Mouse (Mus musculus): ENCODE measurements around the gene Doc2a.
A peak's percentile ranks its signal among the peaks of the same experiment; 100 is the strongest.
"Not testable (repeated sequence)": the region's sequence is repeated elsewhere in the genome, so short reads cannot be mapped to it uniquely, and the experiment has no call there.

Gene Doc2a

DNA sequence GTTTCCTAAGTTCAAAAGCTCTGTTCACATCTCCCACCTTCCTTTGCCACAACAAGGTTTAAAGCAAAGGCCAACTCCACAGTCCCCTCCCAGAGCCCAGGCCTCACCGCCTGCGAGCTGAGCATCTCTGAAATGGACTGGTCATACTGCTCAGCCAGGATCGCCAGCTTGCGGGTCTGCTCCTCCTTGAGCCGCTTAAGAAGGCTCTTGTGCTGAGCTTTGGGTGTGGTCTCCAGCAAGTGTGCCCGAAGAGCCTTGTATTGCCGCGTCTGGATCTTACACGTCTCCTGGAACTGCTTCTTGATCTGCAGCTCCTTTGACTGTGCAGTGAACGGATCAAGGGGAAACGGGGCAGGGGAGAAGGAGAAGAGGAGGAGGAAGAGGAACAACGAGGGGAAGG, 20.8 kb downstream of the Doc2a start:
- DNase-seq (ENCODE audit: low read depth, low spot score) = no peak

DNA sequence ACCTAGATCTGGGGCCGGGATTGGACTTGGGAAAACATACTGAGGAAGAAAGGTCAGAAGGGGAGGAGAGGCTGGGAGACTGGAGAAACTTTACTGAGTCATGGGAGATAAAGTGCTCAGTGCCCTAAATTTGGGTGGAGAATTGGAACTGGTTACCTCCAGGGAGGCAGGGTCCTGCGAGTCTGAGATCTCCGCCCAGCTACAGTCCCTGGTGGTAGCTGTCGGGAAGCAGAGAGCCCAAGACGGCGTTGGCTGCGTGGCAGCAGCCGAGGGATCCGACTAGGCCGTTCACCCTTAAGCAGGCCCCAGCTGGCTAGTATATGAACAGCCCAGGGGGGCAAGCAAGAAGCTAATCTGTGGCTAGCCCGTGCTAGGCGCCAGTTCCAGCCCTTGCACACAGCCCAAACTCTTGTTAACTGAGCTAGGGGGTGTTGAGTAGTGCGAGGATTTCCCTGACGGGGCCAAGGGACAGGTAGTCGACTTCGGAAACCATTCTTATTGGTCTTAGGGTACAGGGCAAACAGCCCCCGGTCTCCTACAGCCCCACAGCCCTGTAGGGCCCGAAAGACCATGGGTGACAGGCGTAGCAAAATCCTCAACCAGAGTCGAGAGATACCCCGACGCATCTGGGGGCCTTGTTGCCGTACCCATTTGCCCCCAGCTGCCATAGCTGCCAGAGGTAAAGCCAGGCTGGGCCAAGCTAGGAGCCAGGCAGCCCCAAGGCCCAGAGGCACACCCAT, 22.7 kb downstream of the Doc2a start:
- no peak for DNase-seq (ENCODE audit: low read depth, low spot score)

DNA sequence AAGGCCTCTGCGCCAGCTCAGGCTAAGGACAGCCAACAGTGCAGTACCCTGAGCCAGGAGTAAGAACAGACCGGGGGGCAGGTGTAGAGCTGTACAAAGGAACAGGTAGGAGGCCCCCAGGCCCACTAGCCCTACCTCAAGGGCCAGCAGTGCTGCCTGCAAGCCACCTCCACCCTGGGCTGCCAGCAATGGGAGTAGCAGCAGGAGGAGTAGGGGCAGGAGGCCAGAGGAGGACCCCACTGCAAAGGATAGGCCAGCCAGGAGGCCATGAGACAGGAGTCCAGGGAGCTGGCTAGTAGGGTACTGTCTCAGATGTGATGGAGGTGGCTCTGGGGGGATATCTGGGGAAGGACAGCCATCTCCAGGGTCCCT, 23.3 kb downstream of the Doc2a start:
- no peak for DNase-seq (ENCODE audit: low read depth, low spot score)

DNA sequence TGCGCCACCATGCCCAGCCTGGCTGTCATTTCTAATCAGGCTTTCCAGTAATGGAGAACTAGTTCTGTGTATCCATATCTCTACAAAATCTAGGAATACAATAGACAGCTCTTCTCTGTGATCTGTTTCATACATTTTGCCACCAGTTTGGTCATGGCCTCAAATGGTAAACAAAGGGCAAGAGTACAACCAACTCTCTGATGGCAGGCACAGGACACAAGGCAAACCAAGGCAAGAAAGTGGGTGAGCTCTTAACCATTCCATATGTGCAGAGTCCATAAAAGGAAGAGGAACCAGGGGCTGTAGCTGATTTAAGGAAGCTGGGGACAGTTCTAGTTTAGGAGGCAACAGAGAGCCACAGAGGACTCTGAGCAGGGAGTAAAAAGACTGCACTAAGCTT, 30.0 kb downstream of the Doc2a start:
- no peak for DNase-seq (ENCODE audit: low read depth, low spot score)

DNA sequence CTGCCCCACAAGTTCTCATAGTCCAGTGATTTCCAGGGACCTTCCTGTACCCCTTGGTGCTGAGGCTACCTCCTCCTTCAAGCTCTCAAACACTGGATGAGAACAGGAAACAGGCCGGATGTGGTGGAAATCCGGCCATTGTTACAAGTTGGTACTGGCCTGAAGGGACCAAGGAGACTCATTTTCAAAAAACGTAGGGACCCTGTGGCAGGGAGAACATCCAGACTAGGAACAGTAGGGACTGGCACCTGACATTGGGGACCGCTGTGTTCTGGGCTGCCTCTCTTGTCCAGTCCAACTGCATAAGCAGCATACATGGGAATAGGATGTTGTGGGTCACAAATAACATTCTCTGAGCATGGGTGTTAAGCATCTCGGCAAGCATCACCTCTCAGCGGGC, 33.8 kb downstream of the Doc2a start:
- DNase-seq (ENCODE audit: low read depth, low spot score) = no peak

DNA sequence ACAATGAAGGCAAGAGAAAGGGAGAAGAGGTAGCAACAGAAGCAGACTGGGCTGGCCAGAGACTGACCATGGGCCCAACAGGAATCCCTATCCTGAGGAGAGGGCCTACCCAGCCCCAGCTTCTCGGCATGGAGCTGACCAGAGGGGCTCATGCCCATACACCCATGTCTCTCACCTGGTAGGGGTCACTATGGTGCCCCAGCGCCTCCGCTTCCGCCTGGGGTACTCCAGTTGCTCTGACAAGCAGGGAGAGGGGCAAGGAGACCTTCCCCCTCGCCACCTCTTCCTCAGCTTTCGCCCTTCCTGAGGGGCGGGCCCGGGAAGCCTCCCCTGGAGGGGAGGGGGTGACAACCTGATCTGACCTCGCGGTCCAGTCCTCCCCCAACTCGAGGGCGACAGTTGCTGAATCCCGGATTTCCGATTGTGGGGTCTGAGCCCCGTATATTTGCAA, 36.5 kb downstream of the Doc2a start:
- DNase-seq (ENCODE audit: low read depth, low spot score) = no peak

DNA sequence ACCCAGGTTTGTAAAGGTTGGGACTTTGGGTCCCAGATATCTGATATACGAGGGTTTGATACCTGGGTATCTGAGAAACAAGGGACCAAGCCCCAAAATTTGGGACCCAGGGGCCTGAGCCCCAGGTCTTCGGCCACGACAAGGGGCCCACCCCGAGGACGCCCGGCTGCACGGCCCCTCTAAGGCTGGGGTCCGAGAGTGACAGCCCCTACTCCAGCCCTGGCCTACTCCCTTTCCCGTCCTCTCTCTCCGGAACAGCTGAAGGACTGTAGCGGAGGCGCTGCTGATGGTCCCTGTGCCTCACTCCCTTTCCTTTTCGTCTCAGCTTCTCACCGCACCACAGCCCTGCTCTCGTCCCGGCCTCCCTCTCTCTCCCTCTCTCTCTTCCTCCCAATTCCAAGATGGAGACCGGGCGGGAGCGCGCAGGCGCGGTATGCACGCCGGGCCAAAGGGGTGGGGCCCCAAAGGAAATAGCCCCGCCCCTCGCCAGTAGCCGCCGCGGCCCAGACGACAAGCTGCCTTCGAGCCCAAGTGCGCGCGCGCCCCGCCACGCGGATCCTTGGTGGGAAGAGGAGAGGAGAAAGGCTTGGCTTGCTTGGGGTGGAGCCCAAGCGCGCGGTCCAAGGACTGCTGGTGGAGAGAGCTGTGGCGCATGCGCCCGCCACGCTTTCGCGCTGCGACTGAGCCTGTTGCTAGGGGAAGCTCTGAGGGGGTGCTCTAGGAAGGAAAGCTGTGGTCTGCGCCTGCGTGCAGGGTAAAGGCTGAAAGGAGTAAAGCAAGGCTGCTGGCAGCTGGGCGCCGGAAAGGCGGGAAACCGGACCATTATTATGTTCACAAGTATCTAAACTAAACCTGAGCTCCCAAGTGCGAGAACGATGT, 37.3 kb downstream of the Doc2a start, which contains the start of gene Taok2:
TSS of gene Taok2 (minus strand) at position 418 of the 879 bp plus-strand sequence.
- peak; percentile 98 for DNase-seq (ENCODE audit: low read depth, low spot score)

DNA sequence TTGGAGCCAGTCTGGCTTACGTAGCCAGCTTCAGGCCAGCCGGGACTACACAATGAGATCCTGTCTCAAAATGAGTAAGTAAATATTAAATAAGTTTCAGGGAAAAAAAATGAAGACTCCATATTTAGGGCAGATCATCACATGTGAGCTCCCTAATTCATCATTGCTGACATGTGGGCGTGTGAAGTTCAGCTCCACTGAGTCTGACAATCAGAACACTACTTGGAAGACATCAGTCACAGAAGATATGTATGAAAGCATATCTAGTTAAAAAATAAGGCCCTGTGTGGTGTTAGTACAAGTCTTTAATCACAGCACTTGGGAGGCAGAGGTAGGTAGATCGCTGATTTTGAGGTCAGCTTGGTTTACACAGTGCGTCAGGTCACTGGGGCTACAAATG, 40.1 kb downstream of the Doc2a start:
- no peak for DNase-seq (ENCODE audit: low read depth, low spot score)

DNA sequence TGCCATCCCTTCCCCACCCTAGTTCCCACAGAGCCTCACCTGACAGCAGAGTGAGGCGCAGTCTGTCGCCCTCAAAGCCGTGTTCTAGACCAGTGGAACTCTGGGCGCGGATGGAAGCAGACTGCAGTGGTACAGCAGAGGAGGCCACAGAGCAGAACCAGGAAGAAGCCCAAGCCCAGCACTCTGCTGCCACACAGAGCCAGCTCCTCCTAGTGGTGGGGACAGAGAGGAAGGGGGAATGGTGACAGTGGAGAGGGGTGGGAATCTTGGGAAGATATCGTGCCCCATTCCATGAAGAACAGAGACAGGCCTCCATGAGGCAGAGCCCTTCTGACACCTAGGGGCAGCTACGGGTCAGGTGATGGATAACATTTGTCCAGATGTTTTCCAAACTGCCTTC, 41.6 kb downstream of the Doc2a start:
- no peak for DNase-seq (ENCODE audit: low read depth, low spot score)

DNA sequence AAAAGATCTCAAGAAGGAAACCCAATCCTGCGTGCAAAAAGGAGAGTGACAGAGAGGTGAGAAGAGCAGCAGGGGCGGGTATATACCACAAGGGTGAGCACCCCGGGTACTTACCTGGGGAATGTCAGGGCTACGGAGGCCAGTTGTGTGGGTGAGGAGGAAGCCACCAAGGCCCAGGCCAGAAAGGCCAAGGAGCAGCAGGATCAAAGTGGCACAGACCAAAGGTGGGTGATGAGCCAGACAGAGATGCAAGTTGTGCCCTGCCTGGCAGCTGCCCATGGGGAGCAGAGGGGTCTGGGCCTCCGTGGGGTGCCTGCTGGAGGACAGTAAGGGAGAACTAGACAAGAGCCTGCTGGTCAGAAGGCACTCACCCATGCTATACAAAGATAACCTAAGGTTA, 49.7 kb downstream of the Doc2a start:
- DNase-seq (ENCODE audit: low read depth, low spot score) = no peak

DNA sequence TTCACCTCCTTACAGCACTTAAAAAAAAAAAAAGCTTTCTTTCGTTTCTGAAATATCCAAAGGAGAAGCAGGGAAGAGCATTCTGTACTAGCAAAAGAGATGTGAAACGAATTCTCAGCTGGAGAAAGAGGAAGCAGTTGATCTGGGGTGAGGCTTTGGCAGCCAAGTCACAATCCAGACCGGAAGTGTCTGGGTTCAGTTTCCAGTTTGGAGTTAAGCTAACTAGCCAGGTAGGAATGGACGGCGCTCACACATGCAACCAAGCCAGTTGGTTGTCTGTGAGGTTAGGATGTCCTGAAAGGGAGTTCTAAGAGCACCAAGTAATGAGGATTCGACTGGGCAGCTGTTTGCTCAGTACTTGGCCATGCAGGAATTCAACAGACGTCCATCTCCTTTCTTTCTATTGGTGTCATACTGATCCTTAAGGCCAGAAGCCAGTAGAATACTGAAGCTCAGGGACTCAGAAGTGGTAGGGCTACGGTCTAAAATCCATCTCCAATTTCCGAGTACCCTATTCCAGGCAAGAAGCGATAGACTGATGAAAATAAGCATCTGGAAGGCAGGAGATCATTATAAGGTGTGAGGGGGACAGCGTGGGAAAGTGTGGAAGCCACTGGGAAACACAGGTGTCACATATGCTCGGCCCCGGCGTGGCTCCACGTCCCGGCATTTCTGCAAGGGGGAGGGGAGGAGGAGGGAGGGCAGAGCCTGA, 50.3 kb downstream of the Doc2a start:
- peak; percentile 54 for DNase-seq (ENCODE audit: low read depth, low spot score)

DNA sequence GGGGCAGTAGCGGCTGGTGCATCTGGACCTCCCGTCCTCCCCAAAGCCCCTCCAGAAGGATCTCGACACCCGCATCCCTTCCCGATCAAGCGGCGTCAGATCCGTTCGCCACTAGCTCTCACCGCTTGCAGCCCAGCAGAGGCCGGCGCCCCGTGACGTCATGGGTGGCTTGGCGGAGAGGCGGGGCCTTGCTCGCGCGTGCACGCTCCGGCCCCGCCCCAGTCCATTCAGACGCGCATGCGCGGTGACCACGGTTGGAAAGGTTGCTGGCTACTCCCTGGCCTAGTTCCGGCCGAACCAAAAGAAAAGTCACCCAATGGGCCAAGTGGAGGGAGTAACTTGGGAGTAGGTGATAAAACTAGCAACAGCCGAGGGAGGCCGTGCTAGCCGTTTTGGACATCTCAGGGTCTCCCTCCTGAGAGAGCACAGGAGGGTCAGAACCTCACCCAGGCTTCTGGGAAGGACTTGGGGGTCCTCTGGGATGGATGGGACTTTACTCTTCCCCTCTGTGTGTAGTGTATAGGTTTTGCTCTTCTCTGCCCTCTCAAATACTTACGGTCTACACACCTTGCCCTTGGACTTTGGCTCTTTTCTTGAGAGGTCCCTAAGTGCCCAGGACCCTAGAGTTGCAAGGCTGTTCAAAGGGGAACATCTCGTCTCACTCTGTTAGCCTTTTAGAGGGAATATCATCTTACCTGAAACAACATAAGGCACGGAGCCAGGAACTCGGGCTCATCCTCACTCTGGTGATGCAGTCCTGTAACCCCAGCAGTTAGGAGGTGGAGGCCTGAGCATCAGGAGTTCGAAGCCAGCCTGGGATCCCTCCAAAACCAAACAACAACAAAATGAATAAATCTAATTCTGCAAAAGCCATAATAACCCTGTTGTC, 51.1 kb downstream of the Doc2a start:
- DNase-seq (ENCODE audit: low read depth, low spot score) = peak; percentile 97

DNA sequence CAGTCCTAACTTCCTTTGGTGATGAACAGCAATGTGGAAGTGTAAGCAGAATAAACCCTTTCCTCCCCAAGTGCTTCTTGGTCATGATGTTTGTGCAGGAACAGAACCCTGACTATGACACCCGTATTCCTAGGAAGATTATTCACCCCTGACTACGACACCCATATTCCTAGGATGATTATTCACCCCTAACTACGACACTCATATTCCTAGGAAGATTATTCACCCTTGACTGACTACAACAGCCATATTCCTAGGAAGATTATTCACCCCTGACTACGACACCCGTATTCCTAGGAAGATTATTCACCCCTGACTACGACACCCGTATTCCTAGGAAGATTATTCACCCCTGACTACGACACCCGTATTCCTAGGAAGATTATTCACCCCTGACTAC, 52.6 kb downstream of the Doc2a start:
- DNase-seq (ENCODE audit: low read depth, low spot score) = not testable (repeated sequence)
